Mouse (Mus musculus) left cerebral cortex, adult 8-10 months (tissue): ENCODE results near the gene Msmp. TPM values are rescaled to one million over a fixed set of nuclear protein-coding genes. Genes with fewer than 3 reads are reported as not detected.
"Not testable (repeated sequence)": the region's sequence is repeated elsewhere in the genome, so short reads cannot be mapped to it uniquely, and the experiment has no call there.

ENCODE experiments used
- DNase-seq, 2 experiments: peaks; one replicate each; pipeline ENCODE4 v3.0.0; 2022; ENCODE audit warnings: low spot score in 2 of 2
- total RNA-seq, 4 experiments: library from RNA; stranded (reverse); gene quantifications; 2 replicates each; pipeline ENCODE4 v1.2.4; 2022

The Msmp gene
- total RNA-seq, 4 experiments from 2014 or later: 1.1 TPM; not detected in 3

- DNase-seq: not testable (repeated sequence)
These were observed 12.3 kb upstream of the Msmp start for GRCm38 (mm10) chr4:43596597-43596996.

DNA sequence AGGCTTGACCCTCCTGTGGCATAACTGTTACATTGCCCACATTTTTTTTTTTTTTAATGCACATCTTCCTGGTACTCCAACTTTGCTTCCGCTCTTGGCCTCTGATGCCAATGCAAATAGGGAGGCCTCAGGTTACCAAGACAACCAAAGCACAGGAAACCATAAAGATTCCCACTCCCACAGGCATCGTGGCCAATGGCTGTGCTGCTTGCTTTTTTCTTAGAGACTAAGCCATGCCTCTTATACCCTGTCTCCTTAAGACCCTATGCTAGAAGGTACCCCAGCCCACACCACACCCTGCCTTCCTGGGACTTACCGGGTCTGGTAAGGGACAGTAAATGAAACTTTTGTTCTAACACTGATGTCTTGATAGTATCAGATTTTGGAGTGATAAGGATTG, 9.2 kb upstream of the Msmp start:
- no peak for DNase-seq

DNA sequence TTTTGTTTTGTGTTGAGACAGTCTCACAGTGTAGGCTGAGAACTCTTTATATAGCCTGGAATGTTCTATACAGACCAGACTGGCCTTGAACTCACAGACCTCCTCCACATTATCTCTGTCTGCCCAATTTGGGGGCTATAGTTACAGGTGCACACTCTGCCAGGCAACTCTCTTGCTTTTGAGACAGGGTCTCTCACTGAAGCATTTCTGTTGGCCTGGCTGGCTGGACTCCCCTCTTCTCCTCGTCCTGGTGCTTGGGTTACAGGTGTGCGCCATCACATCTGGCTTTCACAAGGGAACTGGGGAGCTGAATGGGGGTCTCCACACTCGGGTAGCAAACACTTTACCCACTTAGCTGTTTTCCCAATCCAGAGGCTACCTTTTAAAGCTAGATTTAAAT, 7.7 kb upstream of the Msmp start:
- no peak for DNase-seq

- DNase-seq: no peak
These were observed 7.2 kb upstream of the Msmp start for GRCm38 (mm10) chr4:43591543-43591942.

DNA sequence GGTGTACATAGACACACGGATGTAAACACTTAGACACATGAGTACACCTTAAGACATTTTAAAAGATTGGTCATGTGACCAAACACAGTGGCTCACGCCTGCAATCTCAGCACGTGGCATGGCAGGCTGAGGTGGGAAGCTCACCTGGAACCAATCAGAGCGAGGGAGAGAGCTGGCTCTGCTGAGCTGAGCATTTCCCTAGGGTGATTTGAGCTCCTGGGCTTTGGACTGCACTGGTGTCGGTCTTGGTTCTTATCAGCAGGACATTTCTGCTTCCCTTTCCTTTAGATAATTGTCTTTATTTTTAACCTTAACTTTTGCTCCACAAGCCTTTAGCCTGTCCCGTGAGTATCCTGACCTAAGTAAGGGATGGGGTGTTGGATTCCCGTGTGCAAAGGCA, 3.4 kb upstream of the Msmp start:
- DNase-seq: no peak

- DNase-seq: no peak
These were observed 2.1 kb upstream of the Msmp start for GRCm38 (mm10) chr4:43586411-43586810.

- DNase-seq: no peak
These were observed 1.4 kb upstream of the Msmp start for GRCm38 (mm10) chr4:43585682-43586081.

- no peak for DNase-seq
These were observed 873 bp downstream of the Msmp start for GRCm38 (mm10) chr4:43583421-43583820.

GRCm38 (mm10) chr4:43582241-43582640, 2.1 kb downstream of the Msmp start:
- no peak for DNase-seq

DNA sequence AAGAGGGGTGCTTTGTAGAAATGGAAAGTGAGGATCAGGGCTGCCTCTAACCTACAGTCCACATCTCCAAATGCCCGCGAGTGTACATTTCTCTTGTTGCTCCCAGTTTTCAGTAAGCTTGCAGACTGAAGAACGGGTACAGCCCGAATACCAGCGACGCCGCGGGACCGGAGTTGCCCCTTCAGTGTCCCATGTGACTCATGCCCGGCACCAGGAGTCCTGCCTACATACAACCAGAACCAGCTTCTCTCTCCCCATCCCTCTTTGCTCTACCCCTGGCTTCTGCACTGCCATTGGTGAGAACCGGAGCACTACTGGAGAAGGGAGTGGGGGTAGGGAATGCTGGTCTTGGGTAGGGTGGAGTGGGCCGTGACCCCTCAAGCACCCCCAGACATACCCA, 2.9 kb downstream of the Msmp start:
- DNase-seq: no peak

DNA sequence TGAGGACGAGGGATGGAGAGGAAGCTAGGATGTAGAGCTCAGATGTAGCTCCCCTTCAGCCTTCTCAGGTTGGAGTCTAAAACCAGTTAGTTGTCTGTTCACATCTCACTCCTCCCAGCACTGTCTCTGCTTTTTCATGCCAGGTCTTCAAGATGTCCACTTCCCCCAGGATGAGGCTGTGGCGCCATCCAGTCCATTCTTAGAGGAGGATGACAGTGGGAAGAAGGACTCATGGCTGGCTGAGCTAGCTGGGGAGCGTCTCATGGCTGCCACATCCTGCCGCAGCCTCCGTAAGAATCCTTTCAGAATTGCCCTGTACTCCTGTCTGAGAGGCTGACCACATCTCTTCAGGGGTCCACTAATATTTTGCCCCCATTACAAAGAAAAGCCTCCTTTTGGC, 3.6 kb downstream of the Msmp start:
- DNase-seq: no peak

GRCm38 (mm10) chr4:43579731-43580130, 4.6 kb downstream of the Msmp start:
- DNase-seq: no peak

- no peak for DNase-seq
These were observed 5.0 kb downstream of the Msmp start for GRCm38 (mm10) chr4:43579256-43579655.

DNA sequence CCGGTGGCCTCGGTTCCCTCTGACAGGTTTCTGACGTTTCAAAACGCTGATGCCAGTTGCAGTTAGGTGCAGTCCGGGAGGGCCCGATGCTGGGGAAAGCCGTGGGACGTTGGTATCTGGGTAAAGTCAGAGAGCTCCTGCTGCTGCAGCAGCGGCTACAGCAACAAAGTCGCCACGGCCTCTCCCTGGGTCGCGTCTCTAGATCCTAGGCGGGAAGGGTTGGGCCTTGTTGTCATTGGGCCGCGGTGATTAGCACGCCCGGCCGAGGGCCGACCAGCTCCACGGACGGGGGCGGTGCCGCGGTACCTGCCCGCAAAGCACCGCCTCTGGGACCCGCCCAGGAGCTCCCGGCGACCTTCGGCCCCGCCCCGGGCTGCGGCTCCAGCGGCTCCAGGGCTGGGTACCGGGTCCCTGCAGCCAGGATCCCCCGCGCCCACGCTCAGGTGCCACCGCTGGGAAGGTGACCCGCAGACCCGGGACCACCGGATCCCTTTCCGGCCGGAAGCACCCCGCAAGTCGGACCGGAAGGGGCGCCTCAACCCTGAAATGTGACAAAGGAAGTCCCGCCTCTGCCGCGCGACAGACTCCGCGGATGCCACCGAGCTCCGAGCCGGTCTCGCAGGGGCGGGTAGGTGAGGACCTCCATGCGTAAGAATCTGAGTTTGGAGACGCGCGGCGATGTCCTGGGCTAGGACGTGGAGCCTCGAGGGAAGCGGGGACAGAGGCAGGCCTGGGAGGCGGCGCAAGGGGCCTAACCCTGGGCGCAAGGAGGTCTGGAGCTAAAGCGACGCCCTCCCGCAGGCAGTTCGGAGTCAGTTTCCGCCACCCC, 5.7 kb downstream of the Msmp start, which contains the start of the genes Rgp1 and Gba2:
Gene Rgp1 (plus strand): TSS at position 340 of the 829 bp plus-strand sequence.
Gene Gba2 (minus strand): TSS at position 498 of the 829 bp plus-strand sequence.
- peak; percentile 75 to 77 for DNase-seq

- no peak for DNase-seq
These were observed 6.9 kb downstream of the Msmp start for GRCm38 (mm10) chr4:43577237-43577881.

- DNase-seq: no peak
These were observed 8.9 kb downstream of the Msmp start for GRCm38 (mm10) chr4:43575356-43575755.

- no peak for DNase-seq
These were observed 10.7 kb downstream of the Msmp start for GRCm38 (mm10) chr4:43573561-43573960.

- DNase-seq: no peak
These were observed 12.8 kb downstream of the Msmp start for GRCm38 (mm10) chr4:43571395-43572045.

DNA sequence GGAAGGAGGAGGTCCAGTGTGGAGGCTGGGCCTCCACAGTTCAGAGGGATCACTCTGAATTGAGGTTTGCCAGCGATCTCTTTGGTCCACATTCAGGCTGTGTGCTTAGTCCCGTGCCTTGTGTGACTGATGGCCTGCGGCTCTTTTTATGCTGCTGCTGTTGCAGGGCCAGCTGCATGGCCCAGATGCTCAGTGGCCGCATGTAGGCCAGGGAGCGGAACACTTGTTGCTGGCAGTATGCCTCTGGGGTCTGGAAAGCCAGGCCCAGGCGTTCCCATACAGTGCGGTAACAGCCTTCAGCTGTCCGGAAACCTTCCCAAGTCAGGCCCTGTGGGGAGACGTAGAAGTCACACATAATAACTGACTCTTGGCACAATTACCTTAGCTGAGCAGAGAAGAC, 17.2 kb downstream of the Msmp start:
- no peak for DNase-seq

DNA sequence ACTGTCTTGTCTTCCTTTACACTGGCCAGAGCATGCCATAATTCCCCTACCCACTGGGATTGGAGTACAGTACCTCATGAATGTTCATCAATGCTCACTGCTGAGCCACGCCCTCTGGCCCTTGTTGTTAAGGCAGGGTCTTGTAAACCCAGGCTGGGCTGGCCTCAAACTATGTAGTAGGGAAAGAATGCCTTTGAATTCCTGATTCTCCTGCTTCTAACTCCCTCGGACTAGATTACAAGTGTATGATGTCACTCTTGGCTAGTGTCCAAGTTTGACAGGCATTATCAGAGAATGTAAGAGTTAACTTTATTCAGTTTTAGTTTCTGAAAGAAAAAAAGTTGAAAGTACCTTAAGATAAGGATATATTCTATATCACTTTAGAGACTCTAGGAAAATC, 20.1 kb downstream of the Msmp start:
- no peak for DNase-seq

DNA sequence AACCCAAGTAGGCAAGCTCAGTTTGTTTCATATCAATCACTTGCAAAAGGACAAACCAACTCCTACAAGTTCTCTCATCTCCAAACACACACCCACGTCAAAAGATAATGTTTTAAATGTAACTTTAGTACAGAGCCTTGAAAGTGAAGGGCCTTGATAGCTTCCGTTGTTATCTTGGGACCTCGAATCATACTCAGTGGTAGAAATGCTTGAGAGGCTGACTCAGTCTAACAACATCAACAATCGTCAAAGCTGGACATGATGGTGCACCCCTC, 20.8 kb downstream of the Msmp start:
- no peak for DNase-seq

DNA sequence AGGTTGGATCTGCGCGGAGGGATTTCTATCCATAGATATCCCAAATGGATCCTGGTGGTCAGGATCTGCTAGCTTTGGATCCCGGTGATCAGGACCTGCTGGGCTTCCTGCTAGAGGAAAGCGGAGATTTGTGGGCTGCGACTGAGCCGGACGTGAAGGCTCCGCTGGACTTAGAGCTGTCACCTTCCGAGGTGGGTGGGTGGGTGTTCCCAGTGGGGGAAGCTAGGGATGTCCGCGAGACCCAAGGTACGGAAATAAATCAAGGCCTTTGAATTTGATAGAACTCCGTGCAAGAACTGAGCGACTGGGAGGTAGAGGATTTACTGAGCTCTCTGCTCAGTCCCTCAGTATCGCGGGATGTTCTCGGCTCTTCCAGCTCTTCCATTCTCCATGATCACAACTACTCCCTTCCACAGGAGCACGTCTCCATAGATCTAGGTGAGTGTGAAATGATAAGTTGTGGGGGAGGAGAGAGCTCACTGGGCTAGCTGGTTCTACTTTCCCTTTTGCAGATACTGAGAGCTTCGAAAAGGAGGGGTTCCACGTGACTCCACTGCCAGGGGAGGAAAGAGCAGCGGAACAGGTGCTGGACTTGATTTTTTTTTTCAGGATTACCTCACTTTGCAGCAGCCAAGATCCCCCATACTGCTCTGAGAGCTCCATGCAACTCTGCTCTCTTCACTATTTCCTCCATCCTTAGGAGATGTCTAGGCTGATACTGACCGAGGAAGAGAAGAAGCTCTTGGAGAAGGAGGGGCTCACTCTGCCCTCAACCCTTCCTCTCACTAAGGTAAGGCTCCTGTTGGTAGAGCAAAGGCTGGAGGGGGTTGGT, 21.3 kb downstream of the Msmp start:
- DNase-seq: no peak
